Mouse (Mus musculus) thymus, adult 2 months (tissue): ENCODE results near the gene Skida1.

ENCODE experiments used
- CTCF ChIP-seq: fragments of 200-500 bp; IDR thresholded peaks from 2 replicates; pipeline ENCODE4 v1.5.1; 2012; ENCODE audit warnings: mild to moderate bottlenecking, control low read depth, low read length, moderate library complexity, borderline replicate concordance; ENCODE audit not compliant: control insufficient read depth, poor library complexity, insufficient read depth; ENCODE audit errors: extremely low read depth
- POLR2A ChIP-seq: fragments of 200-500 bp; IDR thresholded peaks from 2 replicates; pipeline ENCODE4 v1.6.1; 2012; ENCODE audit warnings: mild to moderate bottlenecking, low read length, control low read depth, moderate library complexity; ENCODE audit not compliant: control insufficient read depth, poor library complexity, insufficient read depth; ENCODE audit errors: extremely low read depth

- TF ChIP-seq CTCF (no peak), POLR2A (no peak)
Measured at GRCm38 (mm10) chr2:18019122-18019521, 29.7 kb downstream of the Skida1 start.
